Mouse (Mus musculus) olfactory bulb, adult 2 months (tissue): ENCODE results near the gene Pex12. TPM values are rescaled to one million over a fixed set of nuclear protein-coding genes. Genes with fewer than 3 reads are reported as not detected.
"Not testable (repeated sequence)": the region's sequence is repeated elsewhere in the genome, so short reads cannot be mapped to it uniquely, and the experiment has no call there.

Experiments
- H3K27ac ChIP-seq: fragments of 200-500 bp; 2 replicates; pipeline ENCODE4 v1.5.1; 2012; ENCODE audit warnings: low read depth, low read length; ENCODE audit not compliant: insufficient read depth
- H3K4me1 ChIP-seq: fragments of 200-500 bp; 2 replicates; pipeline ENCODE4 v1.6.1; 2012; ENCODE audit warnings: low read length; ENCODE audit not compliant: control insufficient read depth, insufficient read depth
- H3K4me3 ChIP-seq: fragments of 200-500 bp; 2 replicates; pipeline ENCODE4 v1.5.1; 2012; ENCODE audit warnings: mild to moderate bottlenecking, low read depth, low read length, moderate library complexity; ENCODE audit not compliant: insufficient read depth
- CTCF ChIP-seq: fragments of 200-500 bp; IDR thresholded peaks from 2 replicates; pipeline ENCODE4 v1.5.1; 2012; ENCODE audit warnings: low read depth, mild to moderate bottlenecking, low read length, moderate library complexity; ENCODE audit not compliant: insufficient read depth
- POLR2A ChIP-seq: fragments of 200-500 bp; IDR thresholded peaks from 2 replicates; pipeline ENCODE4 v1.6.1; 2012; ENCODE audit warnings: mild to moderate bottlenecking, low read depth, low read length, moderate library complexity; ENCODE audit not compliant: insufficient read depth
- WGBS: fragments of 180-500 bp; shearing (Covaris S2); methylation state at CpG from one replicate; pipeline ENCODE4 v1.1.7; 2018; 5-methylcytosine and 5-hydroxymethylcytosine counted together
- polyA plus RNA-seq: library from polyadenylated mRNA; stranded (reverse); fragments of >200 nt; gene quantifications from 2 replicates; pipeline ENCODE4 v1.2.4, GENCODE M21; 2012; ENCODE audit warnings: low replicate concordance; ENCODE audit not compliant: missing spikeins, insufficient read depth, insufficient read length

The Pex12 gene
- polyA plus RNA-seq, result not detected in 2 replicates

- Histone ChIP-seq H3K4me3 (peak within 1 kb of the TSS; percentile 77), H3K4me1 (peaks cover 7% of the 10 kb centered on the region; the same call in 1 of the 2 replicates), H3K27ac (peak within 1 kb of the TSS; percentile 78)
- no peak for TF ChIP-seq CTCF
- TF ChIP-seq POLR2A, result peak; percentile 61
- WGBS, result under 1% methylated on average over 51 of the region's 51 CpGs
Observed at GRCm38 (mm10) chr11:83302526-83303251, at the start of gene Pex12. Pex12 (minus strand) TSS chr11:83302586.

- H3K27ac ChIP-seq, result no peak overlapping the region
- H3K4me1 ChIP-seq, result no peaks in the 10 kb centered on the region
- TF ChIP-seq POLR2A (no peak), CTCF (no peak)
- 39% methylated on average over 3 of the region's 3 CpGs for WGBS
- no peak overlapping the region for H3K4me3 ChIP-seq
Observed at GRCm38 (mm10) chr11:83341716-83342245, 39.4 kb upstream of the Pex12 start.

GRCm38 (mm10) chr11:83339705-83340104, 37.3 kb upstream of the Pex12 start:
- WGBS, result 37% methylated on average over 2 of the region's 2 CpGs
- TF ChIP-seq CTCF (no peak), POLR2A (no peak)

GRCm38 (mm10) chr11:83335826-83336225, 33.4 kb upstream of the Pex12 start:
- TF ChIP-seq POLR2A (no peak), CTCF (no peak)
- WGBS, result 75% methylated on average over 7 of the region's 7 CpGs
- Histone ChIP-seq H3K4me1 (no peaks in the 10 kb centered on the region), H3K27ac (no peak overlapping the region), H3K4me3 (no peak overlapping the region)

More at GRCm38 (mm10) chr11:83339705-83340104, 37.3 kb upstream of the Pex12 start:
- Histone ChIP-seq H3K4me3 (no peak overlapping the region), H3K4me1 (no peaks in the 10 kb centered on the region), H3K27ac (no peak overlapping the region)

GRCm38 (mm10) chr11:83327427-83327826, 25.0 kb upstream of the Pex12 start:
- Histone ChIP-seq H3K4me1 (peaks cover 2% of the 10 kb centered on the region; the same call in 1 of the 2 replicates), H3K4me3 (no peak overlapping the region), H3K27ac (no peak overlapping the region)
- 51% methylated on average over 3 of the region's 3 CpGs for WGBS
- TF ChIP-seq POLR2A (no peak), CTCF (no peak)

GRCm38 (mm10) chr11:83326692-83327091, 24.3 kb upstream of the Pex12 start:
- not testable (repeated sequence) for H3K4me1 ChIP-seq, H3K27ac ChIP-seq, H3K4me3 ChIP-seq
- WGBS, result 84% methylated on average over 3 of the region's 3 CpGs

- 55% methylated on average over 4 of the region's 4 CpGs for WGBS
- no peaks in the 10 kb centered on the region for H3K4me1 ChIP-seq
- H3K4me3 ChIP-seq, result no peak overlapping the region
- H3K27ac ChIP-seq, result no peak overlapping the region
- TF ChIP-seq CTCF (no peak), POLR2A (no peak)
Observed at GRCm38 (mm10) chr11:83319048-83319447, 16.7 kb upstream of the Pex12 start.

- TF ChIP-seq CTCF (no peak), POLR2A (no peak)
- Histone ChIP-seq H3K4me1 (0 out of 2 replicates have a peak, but pooled peaks cover 2% of the 10 kb centered on the region), H3K27ac (no peak overlapping the region), H3K4me3 (no peak overlapping the region)
- 28% methylated on average over 5 of the region's 5 CpGs for WGBS
Observed at GRCm38 (mm10) chr11:83312471-83312870, 10.1 kb upstream of the Pex12 start.

GRCm38 (mm10) chr11:83306700-83307253, 4.4 kb upstream of the Pex12 start:
- TF ChIP-seq POLR2A, result no peak
- no peak for TF ChIP-seq CTCF
- H3K4me1 ChIP-seq, result peaks cover 5% of the 10 kb centered on the region; the same call in 1 of the 2 replicates
- no peak overlapping the region for H3K4me3 ChIP-seq
- H3K27ac ChIP-seq, result no peak overlapping the region
- 82% methylated on average over 4 of the region's 4 CpGs for WGBS
